In genomic region chr8:110705391-110706287, GRCm38 (mm10) we compare ENCODE assay signal across 8 mouse cellular contexts. TPM values are rescaled to one million over a fixed set of nuclear protein-coding genes. Genes with fewer than 3 reads are reported as not detected.
DNase-seq lines count a peak whose midpoint lies in the region; ATAC-seq and TF ChIP-seq lines count a peak whose summit lies in the region.

No protein-coding gene starts in this region.

- H3K36me3 ChIP-seq in heart, embryonic 14.5 days (ENCODE audit: control insufficient read depth, insufficient read depth, low read length): no peaks in the 10 kb centered on the region
- H3K36me3 ChIP-seq in stomach, embryonic 15.5 days: no peaks in the 10 kb centered on the region; the same call in 1 of the 2 replicates
- H3K36me3 ChIP-seq in stomach, postnatal 0 days (ENCODE audit: control insufficient read depth, insufficient read depth, low read length): no peaks in the 10 kb centered on the region

- TF ChIP-seq CTCF in stomach, postnatal 0 days (IDR thresholded peaks at IDR 0.05; ENCODE audit: low read depth): no peak

- 41% methylated on average over 14 of the region's 14 CpGs for WGBS in heart, embryonic 14.5 days
- WGBS in stomach, embryonic 15.5 days: 69% methylated on average over 14 of the region's 14 CpGs
- WGBS in stomach, postnatal 0 days: 59% methylated on average over 14 of the region's 14 CpGs

- peak overlapping the region; percentile 6 to 41; a peak in 3 of 4 replicates for H3K27ac ChIP-seq in heart, embryonic 14.5 days (replicated peaks in 1 of 2; ENCODE audit: control insufficient read depth in 1 of 2, insufficient read depth in 1 of 2, low read depth in 2 of 2, low read length in 2 of 2)
- peak overlapping the region; percentile 12; the same call in 1 of the 2 replicates for H3K27ac ChIP-seq in stomach, embryonic 15.5 days
- H3K27ac ChIP-seq in stomach, postnatal 0 days (replicated peaks): no peak overlapping the region; the same call in 1 of the 2 replicates

- no peak for TF ChIP-seq EP300 in stomach, postnatal 0 days (optimal IDR thresholded peaks at IDR 0.05)

- intact Hi-C loops in heart, postnatal 36 days (cut with DNase I): no loop called here

- H3K27me3 ChIP-seq in heart, embryonic 14.5 days (ENCODE audit: control insufficient read depth, insufficient read depth, low read length): no peaks in the 10 kb centered on the region
- no peaks in the 10 kb centered on the region for H3K27me3 ChIP-seq in stomach, embryonic 15.5 days (replicated peaks)
- no peaks in the 10 kb centered on the region for H3K27me3 ChIP-seq in stomach, postnatal 0 days (ENCODE audit: control insufficient read depth, insufficient read depth, low read length)

- H3K9ac ChIP-seq in heart, embryonic 14.5 days (ENCODE audit: low read length): 0 out of 2 replicates have a peak overlapping the region, but pooled peaks have one; percentile 34
- H3K9ac ChIP-seq in stomach, embryonic 15.5 days: no peak overlapping the region
- no peak overlapping the region for H3K9ac ChIP-seq in stomach, postnatal 0 days (ENCODE audit: low read length)

- no peak overlapping the region for H3K4me2 ChIP-seq in heart, embryonic 14.5 days (ENCODE audit: low read length)
- no peak overlapping the region for H3K4me2 ChIP-seq in stomach, embryonic 15.5 days
- no peak overlapping the region for H3K4me2 ChIP-seq in stomach, postnatal 0 days (replicated peaks; ENCODE audit: low read depth)

- peaks cover 48 to 68% of the 10 kb centered on the region in 2 experiments for H3K4me1 ChIP-seq in heart, embryonic 14.5 days (ENCODE audit: control insufficient read depth in 2 of 2, insufficient read depth in 2 of 2, low read length in 2 of 2)
- H3K4me1 ChIP-seq in stomach, embryonic 15.5 days: peaks cover 23% of the 10 kb centered on the region
- H3K4me1 ChIP-seq in stomach, postnatal 0 days (replicated peaks; ENCODE audit: control insufficient read depth, insufficient read depth): peaks cover 4% of the 10 kb centered on the region

- no peaks in the 10 kb centered on the region for H3K9me3 ChIP-seq in heart, embryonic 14.5 days (ENCODE audit: control insufficient read depth, low read length)
- no peaks in the 10 kb centered on the region for H3K9me3 ChIP-seq in stomach, embryonic 15.5 days
- no peaks in the 10 kb centered on the region for H3K9me3 ChIP-seq in stomach, postnatal 0 days (ENCODE audit: control insufficient read depth, low read length)

- H3K4me3 ChIP-seq in heart, embryonic 14.5 days (ENCODE audit: control insufficient read depth in 1 of 2, insufficient read depth in 1 of 2, low read depth in 1 of 2, low read length in 2 of 2): no peak overlapping the region
- H3K4me3 ChIP-seq in stomach, embryonic 15.5 days (replicated peaks): no peak overlapping the region
- no peak overlapping the region for H3K4me3 ChIP-seq in stomach, postnatal 0 days (ENCODE audit: low read depth, low read length)

- no peak; the same call in 1 of the 2 replicates for ATAC-seq in heart, embryonic 14.5 days (ENCODE audit: insufficient number of reproducible peaks, insufficient read depth, low FRiP score, low read depth)
- no peak for ATAC-seq in stomach, embryonic 15.5 days (ENCODE audit: insufficient read depth, low FRiP score, low read depth)
- ATAC-seq in stomach, postnatal 0 days (ENCODE audit: low FRiP score, low TSS enrichment): no peak

- no peak for DNase-seq in heart, postnatal 36 days
- no peak for DNase-seq in stomach, postnatal 0 days (ENCODE audit: low spot score)
- peak; percentile 83 for DNase-seq in layer of hippocampus, adult 9-11 months
- no peak for DNase-seq in urinary bladder, postnatal 10 days (ENCODE audit: low spot score)
- DNase-seq in c-Kit-positive CD71-positive TER-119-positive erythroid progenitor cells, embryonic 14.5 days (ENCODE audit: low spot score): no peak
- DNase-seq in adrenal gland, postnatal 25 days: no peak

RNA-seq across cellular contexts. Expression of gene Mtss1l, which starts 15.6 kb away (rescaled TPM):
- 17.2 and 17.6 TPM in 2 replicates for polyA plus RNA-seq in heart, embryonic 14.5 days (2014; fragmentation: Nextera tagmentation; extraction: Ambion mirVana)
- 10 to 100 TPM; 34.3 to 38.1 TPM for total RNA-seq in heart, postnatal 36 days (2021)
- polyA plus RNA-seq in stomach, embryonic 15.5 days (2015; fragmentation: Nextera tagmentation; extraction: Ambion mirVana): 15.9 and 16.2 TPM in 2 replicates
- 5.7 and 7.5 TPM in 2 replicates for polyA plus RNA-seq in stomach, postnatal 0 days (2015; fragmentation: Nextera tagmentation; extraction: Ambion mirVana)
- total RNA-seq in adrenal gland, postnatal 25 days (2021): 23.9 and 27.7 TPM in 2 replicates
